Mouse (Mus musculus) liver, embryonic 12.5 days (tissue): ENCODE data around the gene Wnt8b. TPM values are rescaled to one million over a fixed set of nuclear protein-coding genes. Genes with fewer than 3 reads are reported as not detected.

Source experiments
- ATAC-seq: fragments of 200-750 bp; cut with Nextera tagmentation; 2 replicates; pipeline ENCODE4 v1.8.0; 2017; ENCODE audit warnings: moderate number of reproducible peaks, mild to moderate bottlenecking, moderate library complexity
- H3K27ac ChIP-seq: fragments of 300-500 bp; sonication (generic); 2 replicates; pipeline ENCODE4 v1.5.1; 2016; ENCODE audit warnings: mild to moderate bottlenecking
- H3K27me3 ChIP-seq: fragments of 300-500 bp; sonication (generic); replicated peaks from 2 replicates; pipeline ENCODE4 v1.6.1; 2016; ENCODE audit warnings: mild to moderate bottlenecking, moderate library complexity
- H3K36me3 ChIP-seq: fragments of 300-500 bp; sonication (generic); 2 replicates; pipeline ENCODE4 v1.6.1; 2016; ENCODE audit warnings: mild to moderate bottlenecking, moderate library complexity
- H3K4me1 ChIP-seq: fragments of 300-500 bp; sonication (generic); 2 replicates; pipeline ENCODE4 v1.6.1; 2016
- H3K4me2 ChIP-seq: fragments of 300-500 bp; sonication (generic); 2 replicates; pipeline ENCODE4 v1.6.1; 2016; ENCODE audit warnings: mild to moderate bottlenecking, moderate library complexity
- H3K4me3 ChIP-seq: fragments of 300-500 bp; sonication (generic); 2 replicates; pipeline ENCODE4 v1.5.1; 2016; ENCODE audit warnings: mild to moderate bottlenecking, moderate library complexity
- H3K9ac ChIP-seq: fragments of 300-500 bp; sonication (generic); 2 replicates; pipeline ENCODE4 v1.6.1; 2016; ENCODE audit warnings: mild to moderate bottlenecking, moderate library complexity
- H3K9me3 ChIP-seq: fragments of 300-500 bp; sonication (generic); replicated peaks from 2 replicates; pipeline ENCODE4 v1.6.1; 2016; ENCODE audit warnings: mild to moderate bottlenecking, moderate library complexity
- WGBS: fragments of 180-500 bp; shearing (Covaris S2); methylation state at CpG from one replicate; pipeline ENCODE4 v1.1.7; 2016; ENCODE audit not compliant: insufficient replicate concordance; 5-methylcytosine and 5-hydroxymethylcytosine counted together
- polyA plus RNA-seq: library from polyadenylated mRNA; unstranded; fragments of >200 nt; fragmentation: Nextera tagmentation; extraction: Ambion mirVana; gene quantifications from 2 replicates; pipeline ENCODE4 v1.2.1, GENCODE M21; 2016

The Wnt8b gene
- polyA plus RNA-seq, 1 experiment from 2014 or later = not detected

GRCm38 (mm10) chr19:44544372-44544771 is 51.1 kb downstream of the Wnt8b start:
- peak overlapping the region; percentile 95 for H3K4me2 ChIP-seq
- no peak overlapping the region for H3K9ac ChIP-seq
- H3K36me3 ChIP-seq = peaks cover 18% of the 10 kb centered on the region
- WGBS = 59% methylated on average over 10 of the region's 10 CpGs
- ATAC-seq = 0 out of 2 replicates have a peak, but pooled peaks have one; percentile 11
- 0 out of 2 replicates have a peak, but pooled peaks cover 14% of the 10 kb centered on the region for H3K9me3 ChIP-seq
- H3K27me3 ChIP-seq = peaks cover 13% of the 10 kb centered on the region
- H3K4me1 ChIP-seq = peaks cover 22% of the 10 kb centered on the region
- peak overlapping the region; percentile 65; the same call in 1 of the 2 replicates for H3K4me3 ChIP-seq
- H3K27ac ChIP-seq = no peak overlapping the region

GRCm38 (mm10) chr19:44544775-44545174 is 51.5 kb downstream of the Wnt8b start:
- Histone ChIP-seq H3K27ac (no peak overlapping the region), H3K27me3 (peaks cover 13% of the 10 kb centered on the region), H3K4me3 (peak overlapping the region; percentile 65), H3K9ac (0 out of 2 replicates have a peak overlapping the region, but pooled peaks have one; percentile 22), H3K4me1 (peaks cover 22% of the 10 kb centered on the region), H3K4me2 (peak overlapping the region; percentile 95), H3K9me3 (0 out of 2 replicates have a peak, but pooled peaks cover 14% of the 10 kb centered on the region), H3K36me3 (peaks cover 22% of the 10 kb centered on the region)
- WGBS = 2% methylated on average over 13 of the region's 13 CpGs
- ATAC-seq = 0 out of 2 replicates have a peak, but pooled peaks have one; percentile 55

- peak; percentile 54 for ATAC-seq
- H3K27ac ChIP-seq = no peak within 1 kb of the TSS
- H3K36me3 ChIP-seq = peaks cover 29% of the 10 kb centered on the region
- peaks cover 13% of the 10 kb centered on the region for H3K27me3 ChIP-seq
- peak within 1 kb of the TSS; percentile 95 for H3K4me2 ChIP-seq
- H3K9me3 ChIP-seq = 0 out of 2 replicates have a peak, but pooled peaks cover 9% of the 10 kb centered on the region
- peak within 1 kb of the TSS; percentile 65 for H3K4me3 ChIP-seq
- peaks cover 22% of the 10 kb centered on the region for H3K4me1 ChIP-seq
- H3K9ac ChIP-seq = peak within 1 kb of the TSS; percentile 69
- WGBS = under 1% methylated on average over 47 of the region's 47 CpGs
Observed at GRCm38 (mm10) chr19:44545321-44546041, 52.2 kb downstream of the Wnt8b start, which contains the start of gene Sec31b. Sec31b (minus strand) TSS chr19:44545864.

GRCm38 (mm10) chr19:44552731-44553130 is 59.5 kb downstream of the Wnt8b start, which contains the start of gene Gm20538:
Gm20538 (minus strand) TSS chr19:44552831.
- ATAC-seq = no peak
- Histone ChIP-seq H3K27ac (no peak within 1 kb of the TSS), H3K4me3 (no peak within 1 kb of the TSS), H3K4me2 (peak within 1 kb of the TSS; percentile 88; the same call in 1 of the 2 replicates), H3K27me3 (0 out of 2 replicates have a peak, but pooled peaks cover 2% of the 10 kb centered on the region), H3K9ac (no peak within 1 kb of the TSS), H3K9me3 (no peaks in the 10 kb centered on the region), H3K4me1 (peaks cover 21% of the 10 kb centered on the region), H3K36me3 (peaks cover 59% of the 10 kb centered on the region)
- 88% methylated on average over 4 of the region's 4 CpGs for WGBS

- 0 out of 2 replicates have a peak, but pooled peaks cover 7% of the 10 kb centered on the region for H3K27me3 ChIP-seq
- peaks cover 53% of the 10 kb centered on the region for H3K36me3 ChIP-seq
- H3K9ac ChIP-seq = no peak overlapping the region
- no peak for ATAC-seq
- peaks cover 21% of the 10 kb centered on the region for H3K4me1 ChIP-seq
- H3K27ac ChIP-seq = no peak overlapping the region
- H3K9me3 ChIP-seq = no peaks in the 10 kb centered on the region
- 92% methylated on average over 4 of the region's 4 CpGs for WGBS
- H3K4me3 ChIP-seq = no peak overlapping the region
- H3K4me2 ChIP-seq = peak overlapping the region; percentile 88; the same call in 1 of the 2 replicates
Observed at GRCm38 (mm10) chr19:44553286-44553685, 60.0 kb downstream of the Wnt8b start.

- Histone ChIP-seq H3K4me1 (peaks cover 21% of the 10 kb centered on the region), H3K9me3 (no peaks in the 10 kb centered on the region), H3K36me3 (peaks cover 41% of the 10 kb centered on the region), H3K27me3 (peaks cover 12% of the 10 kb centered on the region; the same call in 1 of the 2 replicates), H3K27ac (peak overlapping the region; percentile 39; the same call in 1 of the 2 replicates), H3K9ac (peak overlapping the region; percentile 89), H3K4me3 (peak overlapping the region; percentile 78), H3K4me2 (peak overlapping the region; percentile 88)
- WGBS = 3% methylated on average over 8 of the region's 8 CpGs
- ATAC-seq = peak; percentile 19; the same call in 1 of the 2 replicates
Observed at GRCm38 (mm10) chr19:44554490-44554860, 61.2 kb downstream of the Wnt8b start.

GRCm38 (mm10) chr19:44554861-44555590 is 61.8 kb downstream of the Wnt8b start, which contains the start of gene Ndufb8:
Ndufb8 (minus strand) TSS chr19:44555440.
- peak within 1 kb of the TSS; percentile 78 for H3K4me3 ChIP-seq
- no peaks in the 10 kb centered on the region for H3K9me3 ChIP-seq
- WGBS = under 1% methylated on average over 50 of the region's 50 CpGs
- peaks cover 21% of the 10 kb centered on the region for H3K4me1 ChIP-seq
- ATAC-seq = peak; percentile 90
- H3K9ac ChIP-seq = peak within 1 kb of the TSS; percentile 89
- H3K27ac ChIP-seq = peak within 1 kb of the TSS; percentile 39; the same call in 1 of the 2 replicates
- peaks cover 12% of the 10 kb centered on the region; the same call in 1 of the 2 replicates for H3K27me3 ChIP-seq
- peak within 1 kb of the TSS; percentile 88 for H3K4me2 ChIP-seq
- H3K36me3 ChIP-seq = peaks cover 36% of the 10 kb centered on the region

GRCm38 (mm10) chr19:44562652-44563206 is 69.5 kb downstream of the Wnt8b start, which contains the start of gene Hif1an:
Hif1an (plus strand) TSS chr19:44562850.
- WGBS = under 1% methylated on average over 33 of the region's 33 CpGs

More at GRCm38 (mm10) chr19:44562652-44563206, 69.5 kb downstream of the Wnt8b start, which contains the start of gene Hif1an:
- H3K4me3 ChIP-seq = peak within 1 kb of the TSS; percentile 77
- peak; percentile 98 for ATAC-seq
- peaks cover 15% of the 10 kb centered on the region for H3K4me1 ChIP-seq
- peaks cover 13% of the 10 kb centered on the region; the same call in 1 of the 2 replicates for H3K27me3 ChIP-seq
- peaks cover 37% of the 10 kb centered on the region for H3K36me3 ChIP-seq
- peak within 1 kb of the TSS; percentile 72 for H3K9ac ChIP-seq
- H3K9me3 ChIP-seq = no peaks in the 10 kb centered on the region
- peak within 1 kb of the TSS; percentile 81 for H3K27ac ChIP-seq
- peak within 1 kb of the TSS; percentile 83 for H3K4me2 ChIP-seq

Other genes starting within 250 kb of the Wnt8b start
- 136 and 148 TPM in 2 replicates for gene Scd2, start 199.8 kb upstream of the Wnt8b start, polyA plus RNA-seq
- 0.04 TPM in 1 of 2 replicates, not detected in the other for gene Scd4, start 160.4 kb upstream of the Wnt8b start, polyA plus RNA-seq
- 8.1 and 10.1 TPM in 2 replicates for gene Scd1, start 85.6 kb upstream of the Wnt8b start, polyA plus RNA-seq
- gene Sec31b, start 52.4 kb downstream of the Wnt8b start, polyA plus RNA-seq = 0.36 and 0.38 TPM in 2 replicates
- gene Gm20538, start 59.4 kb downstream of the Wnt8b start, polyA plus RNA-seq = not detected in 2 replicates
- 381 and 395 TPM in 2 replicates for gene Ndufb8, start 62.0 kb downstream of the Wnt8b start, polyA plus RNA-seq
- gene Hif1an, start 69.4 kb downstream of the Wnt8b start, polyA plus RNA-seq = 18.0 and 18.3 TPM in 2 replicates